Mouse (Mus musculus) kidney, postnatal 0 days (tissue): ENCODE results near the gene Onecut3. TPM values are rescaled to one million over a fixed set of nuclear protein-coding genes. Genes with fewer than 3 reads are reported as not detected.

Source experiments
- ATAC-seq: fragments of 200-750 bp; cut with Nextera tagmentation; replicated peaks from 2 replicates; pipeline ENCODE4 v1.8.0; 2017; ENCODE audit warnings: low read depth, moderate number of reproducible peaks, moderate TSS enrichment, moderate library complexity; ENCODE audit not compliant: low FRiP score
- DNase-seq: peaks from one replicate; pipeline ENCODE4 v3.0.0-alpha.2; 2016; ENCODE audit warnings: low spot score
- H3K27ac ChIP-seq: fragments of 300-500 bp; sonication (generic); 2 replicates; pipeline ENCODE4 v1.5.1; 2014; ENCODE audit warnings: mild to moderate bottlenecking
- H3K27me3 ChIP-seq: fragments of 300-500 bp; sonication (generic); 2 replicates; pipeline ENCODE4 v1.6.1; 2014; ENCODE audit warnings: low read length, mixed read lengths; ENCODE audit not compliant: insufficient read depth
- H3K36me3 ChIP-seq: fragments of 300-500 bp; sonication (generic); 2 replicates; pipeline ENCODE4 v1.6.1; 2014; ENCODE audit warnings: low read length, mixed read lengths; ENCODE audit not compliant: insufficient read depth
- H3K4me1 ChIP-seq: fragments of 300-500 bp; sonication (generic); replicated peaks from 2 replicates; pipeline ENCODE4 v1.6.1; 2014; ENCODE audit warnings: antibody characterized with exemption, low read length, mixed read lengths; ENCODE audit not compliant: insufficient read depth
- H3K4me2 ChIP-seq: fragments of 300-500 bp; sonication (generic); 2 replicates; pipeline ENCODE4 v1.6.1; 2014; ENCODE audit warnings: mild to moderate bottlenecking, low read length, moderate library complexity, mixed read lengths
- H3K4me3 ChIP-seq: fragments of 300-500 bp; sonication (generic); replicated peaks from 2 replicates; pipeline ENCODE4 v1.5.1; 2014; ENCODE audit warnings: low read depth, low read length
- H3K9ac ChIP-seq: fragments of 300-500 bp; sonication (generic); 2 replicates; pipeline ENCODE4 v1.6.1; 2014; ENCODE audit warnings: low read depth, low read length
- H3K9me3 ChIP-seq: fragments of 300-500 bp; sonication (generic); replicated peaks from 2 replicates; pipeline ENCODE4 v1.6.1; 2016; ENCODE audit warnings: low read length, inconsistent platforms, mixed read lengths
- CTCF ChIP-seq: IDR thresholded peaks from 2 replicates; pipeline ENCODE4 v1.5.1; 2016; ENCODE audit warnings: antibody characterized with exemption, low read depth, mild to moderate bottlenecking, moderate library complexity
- WGBS: fragments of 180-500 bp; shearing (Covaris S2); extraction: QIAGEN DNeasy Blood & Tissue Kit; methylation state at CpG from one replicate; pipeline ENCODE4 v1.1.7; 2014; 5-methylcytosine and 5-hydroxymethylcytosine counted together
- polyA plus RNA-seq: library from polyadenylated mRNA; unstranded; fragments of >200 nt; fragmentation: Nextera tagmentation; extraction: Ambion mirVana; gene quantifications from 2 replicates; pipeline ENCODE4 v1.2.1, GENCODE M21; 2015

The Onecut3 gene
- polyA plus RNA-seq, 1 experiment from 2014 or later, result not detected

- Histone ChIP-seq H3K9me3 (no peaks in the 10 kb centered on the region), H3K4me3 (no peak overlapping the region), H3K27ac (no peak overlapping the region), H3K9ac (no peak overlapping the region), H3K4me1 (no peaks in the 10 kb centered on the region), H3K36me3 (peaks cover 15% of the 10 kb centered on the region; the same call in 1 of the 2 replicates), H3K4me2 (no peak overlapping the region), H3K27me3 (no peaks in the 10 kb centered on the region)
- no peak for ATAC-seq
- WGBS, result 58% methylated on average over 9 of the region's 9 CpGs
- no peak for TF ChIP-seq CTCF
- DNase-seq, result no peak
Measured at GRCm38 (mm10) chr10:80552364-80552763, 57.7 kb downstream of the Onecut3 start.

GRCm38 (mm10) chr10:80553575-80553974 is 58.9 kb downstream of the Onecut3 start:
- Histone ChIP-seq H3K4me1 (0 out of 2 replicates have a peak, but pooled peaks cover 6% of the 10 kb centered on the region), H3K27ac (no peak overlapping the region), H3K9me3 (no peaks in the 10 kb centered on the region), H3K9ac (no peak overlapping the region), H3K36me3 (peaks cover 10% of the 10 kb centered on the region; the same call in 1 of the 2 replicates), H3K4me2 (no peak overlapping the region), H3K27me3 (no peaks in the 10 kb centered on the region), H3K4me3 (no peak overlapping the region)
- TF ChIP-seq CTCF, result no peak
- 93% methylated on average over 8 of the region's 8 CpGs for whole genome bisulfite sequencing
- no peak for DNase-seq
- no peak for ATAC-seq

- H3K27me3 ChIP-seq, result no peaks in the 10 kb centered on the region
- WGBS, result 82% methylated on average over 6 of the region's 6 CpGs
- no peak overlapping the region for H3K4me2 ChIP-seq
- no peaks in the 10 kb centered on the region for H3K9me3 ChIP-seq
- H3K9ac ChIP-seq, result no peak overlapping the region
- no peak overlapping the region for H3K4me3 ChIP-seq
- H3K4me1 ChIP-seq, result 0 out of 2 replicates have a peak, but pooled peaks cover 6% of the 10 kb centered on the region
- peaks cover 8% of the 10 kb centered on the region; the same call in 1 of the 2 replicates for H3K36me3 ChIP-seq
- no peak overlapping the region for H3K27ac ChIP-seq
- no peak for DNase-seq
- ATAC-seq, result no peak
- TF ChIP-seq CTCF, result no peak
Measured at GRCm38 (mm10) chr10:80553997-80554396, 59.4 kb downstream of the Onecut3 start.

GRCm38 (mm10) chr10:80557346-80557965 is 62.8 kb downstream of the Onecut3 start:
- Histone ChIP-seq H3K9me3 (no peaks in the 10 kb centered on the region), H3K4me1 (peaks cover 15% of the 10 kb centered on the region), H3K4me3 (no peak overlapping the region), H3K27me3 (no peaks in the 10 kb centered on the region), H3K36me3 (no peaks in the 10 kb centered on the region), H3K4me2 (no peak overlapping the region), H3K27ac (no peak overlapping the region), H3K9ac (no peak overlapping the region)
- peak; percentile 82 for TF ChIP-seq CTCF
- ATAC-seq (no peak), DNase-seq (peak; percentile 70)
- 28% methylated on average over 5 of the region's 5 CpGs for WGBS

- no peak overlapping the region for H3K4me3 ChIP-seq
- H3K27me3 ChIP-seq, result no peaks in the 10 kb centered on the region
- WGBS, result 91% methylated on average over 7 of the region's 7 CpGs
- H3K9me3 ChIP-seq, result no peaks in the 10 kb centered on the region
- no peak for DNase-seq
- H3K4me2 ChIP-seq, result no peak overlapping the region
- H3K9ac ChIP-seq, result no peak overlapping the region
- ATAC-seq, result no peak
- H3K27ac ChIP-seq, result no peak overlapping the region
- peaks cover 15% of the 10 kb centered on the region for H3K4me1 ChIP-seq
- no peaks in the 10 kb centered on the region for H3K36me3 ChIP-seq
- no peak for TF ChIP-seq CTCF
Measured at GRCm38 (mm10) chr10:80559431-80559830, 64.8 kb downstream of the Onecut3 start.

GRCm38 (mm10) chr10:80560621-80561020 is 66.0 kb downstream of the Onecut3 start:
- Histone ChIP-seq H3K9ac (peak overlapping the region; percentile 98), H3K4me1 (peaks cover 15% of the 10 kb centered on the region), H3K9me3 (no peaks in the 10 kb centered on the region), H3K4me2 (peak overlapping the region; percentile 89), H3K4me3 (peak overlapping the region; percentile 85), H3K36me3 (no peaks in the 10 kb centered on the region), H3K27me3 (no peaks in the 10 kb centered on the region), H3K27ac (peak overlapping the region; percentile 89)
- ATAC-seq (no peak), DNase-seq (no peak)
- TF ChIP-seq CTCF, result no peak
- under 1% methylated on average over 13 of the region's 13 CpGs for WGBS
